Mouse (Mus musculus) spleen, adult 12 weeks (tissue): Measurements from ENCODE around the gene Skil.

Source experiments
- DNase-seq: peaks from one replicate; pipeline ENCODE4 v3.0.0; 2022; ENCODE audit warnings: low spot score

Skil gene

DNA sequence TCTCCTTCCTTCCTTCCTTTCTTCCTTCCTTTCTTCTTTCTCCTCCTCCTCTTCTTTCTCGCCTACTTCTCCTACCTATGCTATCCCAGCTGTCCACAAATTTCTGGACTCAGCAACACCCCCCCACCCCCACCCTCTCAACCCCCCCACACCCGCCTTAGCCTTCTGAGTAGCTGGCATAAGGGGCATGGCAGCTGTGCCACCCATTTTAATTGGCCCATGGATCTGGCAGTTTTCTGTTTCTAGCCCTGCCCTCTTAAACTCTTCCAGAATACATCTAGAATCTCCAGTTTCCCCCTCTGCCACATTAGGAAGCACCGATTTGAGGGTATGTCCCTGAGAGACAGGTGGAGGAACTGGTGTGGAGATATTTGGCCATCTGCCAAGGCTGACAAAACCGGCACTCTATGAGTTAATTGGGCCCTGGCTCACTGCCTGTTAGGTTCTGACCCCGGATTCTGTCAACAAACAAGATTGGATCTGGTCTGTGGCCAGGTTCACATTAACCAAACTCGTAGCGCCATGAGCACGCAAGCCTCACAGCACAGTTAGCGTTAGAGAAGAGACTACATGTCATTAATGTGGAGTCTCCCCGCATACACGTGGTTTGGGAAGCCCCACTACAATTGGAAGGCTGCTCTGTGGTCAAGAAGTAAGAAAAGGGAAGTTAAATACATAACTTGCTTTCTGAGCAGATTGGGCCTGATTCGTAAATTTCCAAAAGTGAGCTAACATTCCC, 11.2 kb upstream of the Skil start:
- no peak for DNase-seq

DNA sequence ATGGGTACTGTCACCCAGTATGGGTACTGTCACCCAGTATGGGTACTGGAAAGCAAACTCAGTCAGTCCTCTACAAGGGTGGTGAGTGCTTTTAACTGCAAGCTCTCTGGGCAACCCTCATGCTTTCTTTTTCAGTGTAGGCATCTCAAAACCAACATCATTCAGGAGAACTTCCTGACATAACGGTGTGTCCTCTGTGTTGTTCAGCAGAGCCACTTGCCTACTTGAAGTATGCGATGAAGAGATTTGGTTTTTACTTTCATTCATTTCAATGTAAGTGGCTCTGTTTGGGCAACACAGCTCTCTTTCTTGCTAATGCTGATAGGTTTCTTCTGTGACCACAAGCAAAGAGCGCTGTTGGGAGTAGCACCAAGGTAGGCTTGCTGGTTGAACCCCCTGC, 9.9 kb upstream of the Skil start:
- no peak for DNase-seq

DNA sequence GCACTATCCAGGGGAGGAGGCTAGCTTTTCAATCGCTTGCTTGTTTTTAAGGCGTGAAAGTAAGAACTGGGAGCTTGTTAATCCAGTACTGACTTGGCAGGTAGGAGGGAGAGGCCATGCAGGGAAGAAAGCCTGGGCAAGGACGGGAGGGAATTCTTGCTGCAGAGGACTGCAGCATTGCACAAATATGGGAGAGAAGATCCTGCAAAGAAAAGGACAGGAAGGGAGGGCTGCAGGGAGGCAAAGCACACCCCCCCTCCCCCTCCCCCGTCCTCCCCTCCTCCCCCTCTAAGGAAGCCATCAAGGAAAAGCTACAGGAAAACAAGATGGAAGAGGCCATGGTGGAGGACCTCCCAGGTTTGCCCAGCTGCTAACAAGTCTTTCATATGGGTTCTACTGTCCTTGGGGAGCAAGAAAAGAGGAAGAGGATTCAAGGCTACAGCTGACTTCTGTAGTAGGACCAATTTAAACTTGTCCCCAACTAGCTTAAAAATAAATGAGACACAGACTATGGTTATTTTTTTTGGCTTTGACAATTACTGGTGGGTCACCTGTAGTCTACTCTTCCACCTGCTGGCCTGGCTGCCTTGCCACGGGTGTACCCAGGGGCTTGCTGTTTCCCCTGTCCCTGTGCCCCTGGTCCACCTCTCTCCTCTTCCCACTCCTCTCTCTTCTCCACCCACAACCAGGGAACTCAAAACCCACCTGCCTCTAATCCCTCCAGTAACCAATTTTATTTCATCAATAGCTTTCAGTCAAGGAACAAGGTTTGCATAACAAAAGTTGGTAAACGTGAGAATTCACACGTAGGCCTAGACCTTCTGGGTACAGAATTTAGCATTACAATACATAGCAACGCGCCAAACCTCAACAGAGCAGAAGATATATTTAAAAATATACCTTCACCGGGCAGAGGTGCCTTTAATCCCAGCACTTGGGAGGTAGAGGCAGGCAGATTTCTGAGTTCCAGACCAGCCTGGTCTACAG, 5.8 kb upstream of the Skil start:
- no peak for DNase-seq

DNA sequence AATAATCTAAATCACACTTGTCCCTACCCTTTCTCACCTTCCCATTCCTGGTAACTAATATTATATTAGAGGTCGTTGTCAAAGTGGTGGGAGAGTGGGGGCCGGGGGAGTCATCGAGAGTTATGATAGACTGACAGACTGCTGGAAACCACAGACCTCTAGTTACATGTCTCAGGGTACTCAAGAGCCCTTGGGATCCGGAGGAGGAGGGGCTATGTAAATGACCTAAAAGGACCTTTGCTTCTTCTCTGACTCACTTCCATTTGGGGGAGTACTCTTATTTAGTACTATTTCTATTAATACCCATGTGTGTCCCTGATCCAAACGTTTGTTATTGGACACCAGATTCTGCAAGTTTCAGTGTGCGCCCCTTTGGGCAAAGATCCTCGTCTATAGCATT, 4.9 kb upstream of the Skil start:
- no peak for DNase-seq

DNA sequence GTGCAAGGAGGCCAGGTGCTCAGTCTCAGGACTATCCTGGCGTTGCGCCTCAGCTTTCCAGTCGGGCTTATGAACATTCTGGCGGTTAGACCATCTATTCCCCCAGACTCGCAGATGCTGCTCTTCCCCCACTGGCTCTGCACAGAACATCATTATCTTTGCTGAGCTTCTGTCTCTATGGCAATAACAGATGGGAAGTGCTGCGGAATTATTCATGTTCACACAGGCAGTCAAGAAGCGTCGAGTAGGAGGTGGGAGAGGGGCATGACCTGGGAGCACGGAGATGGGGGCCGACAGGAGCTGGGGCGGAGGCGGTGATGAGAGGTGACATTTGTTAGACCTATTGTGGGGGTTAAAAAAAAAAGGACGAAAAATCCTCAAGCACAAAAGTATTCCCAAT, 1.7 kb upstream of the Skil start:
- no peak for DNase-seq

DNA sequence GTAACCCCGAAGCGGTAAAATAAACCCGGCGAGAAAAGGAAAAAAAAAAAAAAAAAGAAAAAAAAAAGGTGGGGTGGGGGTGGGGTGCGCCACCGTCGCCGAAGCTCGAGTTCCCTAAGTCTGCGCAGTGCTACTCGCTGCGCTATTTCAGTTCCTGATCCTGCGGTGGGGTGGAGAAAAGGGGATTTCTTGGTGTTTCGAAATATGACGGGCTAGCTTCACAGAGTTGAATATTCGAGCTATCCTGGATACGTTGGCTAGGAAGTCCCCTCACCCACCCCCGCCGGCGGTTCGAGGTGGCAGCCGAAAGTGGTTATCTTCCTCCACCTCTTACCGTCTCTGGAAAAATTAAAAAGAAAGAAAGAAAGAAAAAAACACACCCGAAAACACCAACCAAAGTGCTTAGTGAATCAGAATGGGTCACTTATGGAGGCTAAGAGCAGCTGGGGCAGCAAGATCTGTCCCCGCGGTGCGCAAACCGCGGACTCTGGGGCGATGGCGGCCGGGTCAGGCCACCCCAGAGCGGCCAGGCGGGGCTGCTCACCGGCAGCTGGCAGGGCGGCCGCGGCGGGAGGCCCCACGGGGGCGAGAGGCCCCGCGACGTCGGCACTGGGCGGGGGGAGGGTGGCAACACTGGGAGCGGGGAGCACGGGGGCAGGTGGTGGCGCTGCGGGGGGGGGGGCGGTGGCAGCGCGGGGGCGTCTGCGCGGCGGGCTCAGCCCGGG, 1.1 kb upstream of the Skil start:
- DNase-seq = peak; percentile 45

DNA sequence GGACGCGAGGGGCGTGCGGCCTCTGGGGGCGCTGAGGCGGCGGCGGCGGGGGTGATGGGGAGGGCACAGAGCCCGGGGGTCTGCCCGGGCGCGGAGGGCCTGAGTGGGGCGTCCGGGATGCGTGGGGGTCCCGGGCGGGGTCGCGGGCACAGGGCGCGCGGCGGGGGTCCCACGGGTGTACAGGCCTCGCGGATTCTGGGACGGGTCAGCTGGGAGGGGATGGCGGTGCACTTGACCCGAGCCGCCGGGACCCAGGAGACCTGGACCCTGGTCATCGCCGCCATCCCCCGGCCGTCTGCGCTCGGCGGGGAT, 277 bp downstream of the Skil start:
- DNase-seq = no peak

DNA sequence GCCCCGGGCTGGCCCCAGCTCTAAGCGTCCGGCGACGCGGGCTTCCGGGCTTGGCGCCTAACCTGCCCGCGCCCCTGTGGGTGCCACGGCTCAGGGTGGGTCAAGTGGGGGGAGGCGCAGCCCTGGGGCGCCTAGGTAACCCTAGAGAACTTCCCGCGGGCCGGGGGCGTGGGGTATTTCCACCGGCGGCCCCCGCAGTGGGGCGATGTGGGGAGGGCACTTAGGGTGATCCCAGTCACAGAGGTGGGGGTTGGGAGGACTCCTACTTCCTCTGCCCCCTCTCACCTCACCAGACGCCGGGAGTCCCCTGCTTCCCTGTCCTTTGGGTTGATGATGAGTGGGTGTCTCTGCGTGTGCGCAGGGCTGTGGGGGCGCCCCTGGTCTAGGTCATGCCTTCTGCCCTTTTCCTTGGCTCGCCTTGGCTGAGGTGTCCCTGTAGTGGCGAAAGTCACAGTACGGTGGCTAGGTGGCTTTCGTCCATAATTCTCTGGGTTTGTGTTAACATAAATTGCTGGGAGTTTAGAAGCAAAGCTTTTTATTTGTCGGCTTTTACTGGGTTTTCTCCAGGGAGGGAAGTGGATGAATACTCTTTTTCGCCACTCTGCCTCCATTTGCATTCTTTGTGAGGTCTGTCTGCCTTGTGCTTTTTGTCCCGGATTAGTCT, 765 bp downstream of the Skil start:
- DNase-seq = peak; percentile 28

DNA sequence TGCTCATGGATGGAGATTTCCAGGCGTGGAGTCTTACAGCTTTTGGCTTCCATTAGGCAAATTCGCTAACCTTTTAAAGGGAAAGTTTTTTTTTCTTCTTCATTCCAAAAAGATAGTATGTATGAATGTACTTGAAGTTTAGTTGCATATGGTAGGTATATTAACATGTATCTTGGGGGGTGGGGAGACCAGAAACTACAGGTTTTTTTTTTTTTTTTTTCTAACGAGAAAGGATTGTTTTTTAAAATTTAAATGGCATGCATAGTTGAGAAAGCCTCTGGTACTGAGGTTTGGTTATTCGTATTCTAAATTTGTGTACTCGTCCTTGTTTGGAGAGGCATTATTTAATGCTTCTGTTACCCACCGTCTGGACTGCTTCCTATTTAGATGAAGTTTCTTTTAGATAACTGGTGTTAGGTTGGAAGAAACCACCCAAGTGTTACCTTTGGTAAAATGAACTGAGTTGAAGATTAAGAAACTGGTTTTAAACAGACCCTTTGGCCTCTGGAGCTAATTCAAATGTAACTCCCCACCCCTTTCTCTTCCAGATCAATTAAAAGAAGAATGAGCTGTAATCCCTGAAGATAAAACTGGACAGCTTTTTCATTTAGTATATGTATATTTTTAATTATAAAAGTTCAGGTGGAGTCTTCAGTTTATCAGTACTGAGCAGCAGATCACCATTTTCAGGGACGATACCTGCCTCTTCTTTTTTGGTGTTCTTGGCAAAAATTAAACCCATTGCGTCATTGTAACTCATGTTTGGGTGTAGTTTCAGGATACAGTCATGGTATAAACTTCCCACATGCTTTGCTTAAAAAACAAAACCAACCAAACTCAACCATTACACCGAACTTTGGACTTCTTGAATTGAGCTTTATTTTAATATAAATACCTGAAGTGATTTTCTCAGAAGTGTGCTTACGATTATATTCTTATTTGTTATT, 1.6 kb downstream of the Skil start:
- DNase-seq = no peak

DNA sequence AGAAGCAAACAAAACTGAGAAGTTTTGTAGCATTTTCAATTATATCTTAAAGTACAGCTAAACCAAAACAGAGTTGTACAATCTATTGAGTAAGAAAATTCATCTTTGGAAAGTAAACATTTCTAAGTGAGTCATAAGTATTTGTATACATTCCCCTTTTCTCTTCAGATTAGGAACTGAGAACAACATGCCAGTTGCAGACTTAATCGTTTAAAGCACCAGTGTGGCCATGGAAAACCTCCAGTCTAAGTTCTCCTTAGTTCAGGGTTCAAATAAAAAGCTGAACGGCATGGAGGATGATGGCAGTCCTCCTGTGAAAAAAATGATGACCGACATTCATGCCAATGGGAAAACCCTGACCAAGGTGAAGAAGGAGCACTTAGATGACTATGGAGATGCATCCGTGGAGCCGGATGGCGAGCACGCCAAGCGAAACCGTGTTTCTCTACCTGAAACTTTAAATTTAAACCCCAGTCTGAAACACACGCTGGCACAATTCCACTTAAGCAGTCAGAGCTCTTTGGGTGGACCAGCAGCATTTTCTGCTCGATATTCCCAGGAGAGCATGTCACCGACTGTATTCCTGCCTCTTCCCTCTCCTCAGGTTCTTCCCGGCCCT, 2.4 kb downstream of the Skil start:
- no peak for DNase-seq

DNA sequence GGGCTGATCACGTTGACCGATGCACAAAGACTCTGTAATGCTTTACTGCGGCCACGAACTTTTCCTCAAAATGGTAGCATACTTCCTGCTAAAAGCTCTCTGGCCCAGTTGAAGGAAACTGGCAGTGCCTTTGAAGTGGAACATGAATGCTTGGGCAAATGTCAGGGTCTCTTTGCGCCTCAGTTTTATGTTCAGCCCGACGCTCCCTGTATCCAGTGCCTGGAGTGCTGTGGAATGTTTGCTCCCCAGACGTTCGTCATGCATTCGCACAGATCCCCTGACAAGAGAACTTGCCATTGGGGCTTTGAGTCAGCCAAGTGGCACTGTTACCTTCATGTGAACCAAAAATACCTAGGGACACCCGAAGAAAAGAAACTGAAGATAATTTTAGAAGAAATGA, 3.1 kb downstream of the Skil start:
- no peak for DNase-seq

DNA sequence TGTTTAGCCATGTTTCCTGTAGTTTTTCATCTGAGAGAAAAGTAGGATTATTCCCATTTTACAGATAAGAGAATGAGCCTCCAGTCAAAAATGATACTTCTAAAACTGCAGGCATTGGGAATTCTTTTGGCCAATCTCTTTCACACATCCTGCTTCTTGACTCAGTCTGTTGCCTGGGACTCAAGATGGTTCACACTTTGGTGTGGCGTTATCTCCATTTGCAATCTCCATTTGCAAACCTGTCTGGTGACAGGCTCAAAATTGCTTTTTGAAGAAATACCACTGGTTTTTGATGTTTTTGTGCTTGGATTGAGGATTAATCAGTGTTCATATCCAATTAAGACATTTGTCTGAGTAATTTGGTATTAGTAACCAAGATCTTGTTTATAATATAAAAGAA, 3.7 kb downstream of the Skil start:
- no peak for DNase-seq

DNA sequence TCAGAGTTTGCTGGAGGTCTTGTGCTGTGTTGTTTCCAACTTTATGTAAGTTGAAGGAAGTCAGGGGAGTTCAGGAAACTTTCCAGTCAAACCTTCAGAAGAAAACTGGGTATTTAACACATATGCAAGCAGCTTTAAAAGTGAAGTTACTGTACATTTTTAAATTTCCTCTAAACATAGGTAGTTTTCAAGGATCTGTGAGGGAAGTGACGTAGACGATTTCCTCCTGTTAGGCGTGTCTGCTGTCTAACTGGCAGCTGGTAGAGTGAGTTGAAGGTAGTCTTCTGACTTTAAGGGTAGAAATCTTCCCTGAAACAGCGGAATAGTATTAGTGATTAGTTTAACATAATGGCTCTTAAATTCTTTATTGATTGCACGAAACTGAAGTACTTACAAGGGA, 5.2 kb downstream of the Skil start:
- no peak for DNase-seq

DNA sequence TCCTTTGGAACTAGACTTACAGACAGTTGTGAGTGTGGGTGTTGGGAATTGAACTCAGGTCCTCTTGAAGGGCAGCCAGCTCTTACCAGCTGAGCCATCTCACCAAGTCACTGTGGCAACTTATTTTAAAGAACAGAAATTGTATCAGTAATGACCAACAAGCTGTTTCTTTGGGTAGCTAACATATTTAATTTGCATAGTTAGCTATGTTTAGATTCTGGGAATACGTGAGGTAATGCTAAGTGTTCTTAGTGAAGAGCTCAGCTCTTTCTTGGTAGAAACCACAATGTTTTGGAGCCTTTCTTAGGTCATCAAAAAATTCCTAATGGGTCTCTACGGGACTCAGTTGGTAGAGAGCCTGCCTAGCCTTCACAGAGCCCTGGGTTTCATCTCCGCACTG, 5.9 kb downstream of the Skil start:
- DNase-seq = no peak

DNA sequence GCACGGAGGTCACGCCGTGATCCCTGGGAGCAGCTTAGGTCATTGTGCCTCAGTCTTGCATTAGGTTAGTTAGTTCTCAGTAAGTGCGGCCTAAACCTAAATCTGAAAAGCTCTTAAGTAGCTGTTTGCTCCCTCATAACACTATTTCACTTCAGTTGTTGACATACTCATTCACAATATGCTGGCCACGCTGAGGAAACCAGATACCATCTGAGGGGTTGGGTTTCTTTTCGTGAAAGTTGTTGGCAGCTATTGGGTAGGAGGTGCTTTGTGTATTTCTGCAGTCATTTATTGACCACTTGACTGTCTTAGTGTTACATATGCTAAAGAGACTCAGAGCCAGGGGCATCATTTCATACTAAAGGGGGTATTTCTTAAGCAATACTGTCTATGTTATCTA, 10.1 kb downstream of the Skil start:
- no peak for DNase-seq

DNA sequence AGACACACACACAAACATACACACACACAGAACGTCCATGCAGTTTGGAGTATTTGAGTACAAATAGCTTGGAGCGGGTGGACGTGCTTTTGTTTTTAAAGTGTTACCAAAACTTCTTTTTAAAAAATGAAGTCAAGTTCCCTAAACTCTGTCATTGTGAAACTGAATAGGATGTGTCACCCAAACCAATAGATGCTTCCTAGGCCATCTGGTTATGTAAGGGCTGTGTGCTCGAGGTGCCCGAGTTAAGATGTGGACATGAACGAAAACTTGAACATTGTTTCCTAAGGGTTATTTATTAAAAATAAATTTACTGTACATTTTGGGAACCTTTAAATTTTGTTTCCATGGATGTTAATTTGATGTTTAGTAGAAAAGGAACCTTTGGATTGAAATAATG, 11.7 kb downstream of the Skil start:
- DNase-seq = no peak

DNA sequence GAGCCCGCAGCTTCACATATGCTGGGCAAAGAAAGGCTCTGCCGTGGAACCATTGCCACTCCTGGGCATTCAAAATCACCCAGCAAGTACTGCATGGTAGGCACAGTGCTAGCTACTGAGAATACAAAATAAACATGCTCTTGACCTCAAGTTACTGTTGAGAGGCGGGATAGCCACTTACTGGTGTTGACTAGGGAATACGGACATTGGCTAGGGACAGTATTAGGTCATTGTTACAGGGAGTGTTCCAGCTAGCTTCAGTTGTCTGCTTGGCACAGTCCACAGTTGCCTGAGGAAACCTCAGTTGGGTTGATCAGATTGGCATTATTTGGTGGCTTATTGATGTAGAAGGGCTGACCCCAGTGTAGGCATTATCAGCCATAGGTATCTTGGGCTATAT, 12.8 kb downstream of the Skil start:
- DNase-seq = no peak

DNA sequence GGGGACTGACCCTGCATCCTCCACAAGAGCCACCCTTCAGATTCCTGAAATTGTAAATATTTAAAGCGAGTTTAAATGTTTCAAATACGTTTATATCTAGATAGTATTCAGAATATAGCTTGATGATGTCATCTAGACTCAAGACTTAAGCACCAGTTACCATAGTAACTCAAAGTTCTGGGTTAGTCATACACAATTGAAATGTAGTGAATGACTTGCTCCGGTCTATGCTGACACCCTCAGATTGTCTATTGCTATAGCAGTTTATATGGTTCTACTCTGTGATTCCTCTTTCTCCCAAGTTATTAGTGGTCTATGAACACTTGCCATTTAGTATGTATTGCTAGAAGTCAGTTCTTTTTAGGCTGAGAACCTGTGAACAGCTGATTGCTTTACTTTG, 14.2 kb downstream of the Skil start:
- DNase-seq = no peak

DNA sequence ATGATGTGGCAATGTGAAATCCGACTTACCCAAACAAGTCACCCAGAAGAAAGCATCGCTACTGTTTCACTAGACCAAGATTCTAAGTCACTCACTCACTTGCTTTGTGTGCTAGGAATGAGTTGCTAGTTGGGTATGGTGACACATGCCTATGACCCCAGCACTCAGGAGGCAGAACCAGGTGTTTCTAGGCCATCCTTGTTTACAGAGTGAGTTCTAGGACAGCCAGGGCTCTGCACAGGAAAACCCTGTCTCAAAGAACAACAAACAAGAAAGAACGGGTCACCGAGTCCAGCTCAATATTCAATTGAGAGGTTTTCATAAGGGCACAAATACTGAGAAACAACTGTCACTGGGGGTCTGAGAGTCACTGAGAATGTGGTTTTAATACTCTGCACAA, 28.2 kb downstream of the Skil start:
- DNase-seq = no peak

DNA sequence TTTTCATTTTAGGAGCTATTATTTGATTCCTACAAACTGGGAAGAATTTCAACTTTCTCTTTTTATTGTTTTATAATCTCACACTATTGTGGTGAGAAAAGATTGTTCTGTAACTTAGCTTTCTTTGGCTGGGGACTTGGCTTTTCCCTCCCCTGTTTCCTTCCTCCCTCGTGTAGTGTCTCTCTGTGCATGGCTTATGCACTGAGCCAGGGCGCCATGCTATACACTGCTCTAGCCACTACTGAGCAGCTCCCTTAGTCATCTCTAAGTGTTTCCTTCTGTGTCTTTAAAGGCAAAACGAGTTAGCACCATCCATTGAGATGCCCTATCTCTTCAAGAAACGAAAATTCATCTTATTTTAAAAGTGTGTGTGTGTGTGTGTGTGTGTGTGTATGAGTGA, 31.4 kb downstream of the Skil start:
- no peak for DNase-seq

DNA sequence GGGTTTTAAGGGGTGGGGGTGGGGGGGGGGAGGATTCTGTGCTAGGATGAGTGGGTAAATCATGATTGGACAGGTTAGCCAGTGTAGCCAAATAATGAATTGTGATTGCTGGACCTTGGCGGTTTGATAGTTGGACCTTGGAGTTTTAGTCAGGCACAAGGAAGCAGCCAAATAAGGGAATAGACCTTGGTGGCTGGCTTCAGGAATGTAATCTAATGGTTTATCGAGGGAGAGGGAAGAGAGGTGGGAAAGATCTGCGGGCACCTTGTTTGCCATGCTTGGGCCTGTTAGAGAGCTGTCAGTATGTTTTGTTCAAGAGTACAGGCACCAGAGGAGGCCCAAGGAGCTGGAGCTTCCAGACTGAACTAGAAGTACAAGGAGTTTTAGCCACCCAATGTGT, 32.0 kb downstream of the Skil start:
- no peak for DNase-seq
